Mouse (Mus musculus) kidney, adult 2 months (tissue): ENCODE data around the gene Olfr510.

ENCODE experiments used
- CTCF ChIP-seq: fragments of 200-500 bp; conservative IDR thresholded peaks from 2 replicates; pipeline ENCODE4 v1.5.1; 2011; ENCODE audit warnings: low read depth, mild to moderate bottlenecking, control low read depth, low read length, moderate library complexity, mixed read lengths; ENCODE audit not compliant: insufficient read depth, insufficient read length
- POLR2A ChIP-seq: fragments of 200-500 bp; IDR thresholded peaks from one replicate; pipeline ENCODE4 v1.6.1; 2011; ENCODE audit warnings: low read depth, low read length, control low read depth

DNA sequence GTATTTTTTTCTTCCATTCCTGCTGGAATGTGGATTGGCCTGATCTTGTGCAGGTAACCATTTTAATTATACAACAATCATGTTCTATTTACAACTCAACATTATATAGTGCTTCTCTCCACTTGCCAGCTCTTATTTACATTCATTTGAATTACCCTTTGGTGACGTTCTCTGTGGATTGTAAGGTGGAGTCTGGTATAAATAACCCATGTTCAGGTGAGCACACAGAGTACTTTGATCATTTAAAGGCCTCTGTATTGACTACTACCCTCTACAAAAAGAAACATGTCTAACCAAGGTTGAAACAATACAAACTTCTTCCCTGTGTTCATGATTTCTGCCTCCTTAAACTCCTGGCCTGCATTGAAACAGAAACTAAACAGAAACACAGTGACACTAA lies 4.8 kb downstream of the Olfr510 start:
- TF ChIP-seq CTCF (no peak), POLR2A (no peak)
